Mouse (Mus musculus): ENCODE measurements around the gene Phkb. TPM values are rescaled to one million over a fixed set of nuclear protein-coding genes. Genes with fewer than 3 reads are reported as not detected.

Gene Phkb
- polyA plus RNA-seq, 1 experiment from 2014 or later, result 59.9 TPM

GRCm38 (mm10) chr8:86087468-86087867 lies 246.7 kb downstream of the Phkb start:
- H3K4me2 ChIP-seq (ENCODE audit: low read length), result no peak overlapping the region
- no peaks in the 10 kb centered on the region for H3K36me3 ChIP-seq (ENCODE audit: control insufficient read depth, insufficient read depth, low read length)
- WGBS, result 71% methylated on average over 1 of the region's 1 CpGs
- no peaks in the 10 kb centered on the region for H3K9me3 ChIP-seq (ENCODE audit: control insufficient read depth, low read length)
- H3K4me1 ChIP-seq (ENCODE audit: control insufficient read depth in 2 of 2, insufficient read depth in 2 of 2, low read length in 2 of 2), result no peaks in the 10 kb centered on the region; a peak in 1 of 4 replicates
- no peaks in the 10 kb centered on the region for H3K27me3 ChIP-seq (ENCODE audit: control insufficient read depth, insufficient read depth, low read length)
- no peak overlapping the region for H3K4me3 ChIP-seq (ENCODE audit: control insufficient read depth in 1 of 2, insufficient read depth in 1 of 2, low read depth in 1 of 2, low read length in 2 of 2)
- H3K9ac ChIP-seq (ENCODE audit: low read length), result no peak overlapping the region
- no peak overlapping the region for H3K27ac ChIP-seq (replicated peaks in 1 of 2; ENCODE audit: control insufficient read depth in 1 of 2, insufficient read depth in 1 of 2, low read depth in 2 of 2, low read length in 2 of 2)
- ATAC-seq (ENCODE audit: insufficient number of reproducible peaks, insufficient read depth, low FRiP score, low read depth), result no peak

GRCm38 (mm10) chr8:86090666-86091065 lies 249.9 kb downstream of the Phkb start:
- no peak overlapping the region for H3K9ac ChIP-seq (ENCODE audit: low read length)

More at GRCm38 (mm10) chr8:86090666-86091065, 249.9 kb downstream of the Phkb start:
- H3K9me3 ChIP-seq (ENCODE audit: control insufficient read depth, low read length), result no peaks in the 10 kb centered on the region
- H3K27ac ChIP-seq (replicated peaks in 1 of 2; ENCODE audit: control insufficient read depth in 1 of 2, insufficient read depth in 1 of 2, low read depth in 2 of 2, low read length in 2 of 2), result no peak overlapping the region
- no peak overlapping the region for H3K4me3 ChIP-seq (ENCODE audit: control insufficient read depth in 1 of 2, insufficient read depth in 1 of 2, low read depth in 1 of 2, low read length in 2 of 2)
- no peak overlapping the region for H3K4me2 ChIP-seq (ENCODE audit: low read length)
- no peaks in the 10 kb centered on the region for H3K27me3 ChIP-seq (ENCODE audit: control insufficient read depth, insufficient read depth, low read length)
- H3K36me3 ChIP-seq (ENCODE audit: control insufficient read depth, insufficient read depth, low read length), result no peaks in the 10 kb centered on the region
- 80% methylated on average over 10 of the region's 10 CpGs for WGBS
- no peaks in the 10 kb centered on the region for H3K4me1 ChIP-seq (ENCODE audit: control insufficient read depth in 2 of 2, insufficient read depth in 2 of 2, low read length in 2 of 2)
- no peak for ATAC-seq (ENCODE audit: insufficient number of reproducible peaks, insufficient read depth, low FRiP score, low read depth)

Other genes with a start within 250 kb of the Phkb start
- 4.5 and 5.2 TPM in 2 replicates for gene Neto2, start 140.0 kb upstream of the Phkb start, polyA plus RNA-seq (2014; fragmentation: Nextera tagmentation; extraction: Ambion mirVana)
- gene Itfg1, start within 50 bp of the Phkb start, polyA plus RNA-seq (2014; fragmentation: Nextera tagmentation; extraction: Ambion mirVana), result 83.7 and 90.1 TPM in 2 replicates

Data from heart, embryonic 14.5 days (tissue).